ENCODE assay signal across 8 mouse cellular contexts in genomic region chr16:90629121-90629930, GRCm38 (mm10).
DNase-seq lines count a peak whose midpoint lies in the region; ATAC-seq and TF ChIP-seq lines count a peak whose summit lies in the region.

No protein-coding gene starts in this region.

- no peaks in the 10 kb centered on the region for H3K27me3 ChIP-seq in testis, adult 2 months (ENCODE audit: control insufficient read depth, insufficient read depth, low read length)
- no peaks in the 10 kb centered on the region for H3K27me3 ChIP-seq in hindbrain, embryonic 16.5 days (replicated peaks; ENCODE audit: control insufficient read depth, insufficient read depth, low read length)

- H3K9ac ChIP-seq in hindbrain, embryonic 16.5 days (ENCODE audit: low read depth, low read length): 0 out of 2 replicates have a peak overlapping the region, but pooled peaks have one; percentile 14

- H3K4me3 ChIP-seq in testis, adult 2 months (ENCODE audit: control insufficient read depth, low read depth, low read length): peak overlapping the region; percentile 49
- no peak overlapping the region for H3K4me3 ChIP-seq in hindbrain, embryonic 16.5 days (ENCODE audit: low read length)

- H3K4me1 ChIP-seq in testis, adult 2 months (ENCODE audit: control insufficient read depth, insufficient read depth, low read length): peaks cover 15% of the 10 kb centered on the region
- H3K4me1 ChIP-seq in hindbrain, embryonic 16.5 days (ENCODE audit: control insufficient read depth, insufficient read depth, low read depth, low read length): peaks cover 12% of the 10 kb centered on the region

- peak; percentile 69 for ATAC-seq in hindbrain, embryonic 16.5 days

- H3K36me3 ChIP-seq in testis, adult 2 months (ENCODE audit: control insufficient read depth, insufficient read depth, low read length): no peaks in the 10 kb centered on the region
- no peaks in the 10 kb centered on the region for H3K36me3 ChIP-seq in hindbrain, embryonic 16.5 days (ENCODE audit: control insufficient read depth, insufficient read depth, low read length)

- no peaks in the 10 kb centered on the region for H3K9me3 ChIP-seq in hindbrain, embryonic 16.5 days (ENCODE audit: control insufficient read depth, low read length)

- intact Hi-C loops in gastrocnemius, postnatal 14 days (cut with DNase I; ENCODE audit: low total_unique reads): no loop called here

- peak overlapping the region; percentile 18; the same call in 1 of the 2 replicates for H3K4me2 ChIP-seq in hindbrain, embryonic 16.5 days (ENCODE audit: low read length)

- 34% methylated on average over 19 of the region's 19 CpGs for WGBS in hindbrain, embryonic 16.5 days

- H3K27ac ChIP-seq in testis, adult 2 months (ENCODE audit: control insufficient read depth, insufficient read depth, low read depth, low read length): no peak overlapping the region
- H3K27ac ChIP-seq in hindbrain, embryonic 16.5 days (ENCODE audit: low read depth, low read length): peak overlapping the region; percentile 19; the same call in 1 of the 2 replicates

- TF ChIP-seq CTCF in testis, adult 2 months (IDR thresholded peaks at IDR 0.05; ENCODE audit: control insufficient read depth, insufficient read depth, insufficient replicate concordance, low read depth, low read length): no peak

- no peak for DNase-seq in testis, postnatal 10 days (ENCODE audit: low spot score)
- peak; percentile 58 for DNase-seq in gastrocnemius, postnatal 14 days
- peak; percentile 72 for DNase-seq in mesoderm, embryonic 11.5 days (ENCODE audit: low read depth, low spot score)
- no peak for DNase-seq in thymus, postnatal 4 days
- no peak for DNase-seq in cerebellum, adult 8-10 months
- no peak for DNase-seq in urinary bladder, postnatal 14 days (ENCODE audit: low spot score)

- TF ChIP-seq POLR2A in testis, adult 2 months (IDR thresholded peaks at IDR 0.05; ENCODE audit: control insufficient read depth, low read depth, low read length): no peak

Comparison
In these comparisons a context has a peak if more than half of its experiments do, and no peak if none do; other contexts are left out.
1. DNase-seq: peak in gastrocnemius, postnatal 14 days (single experiment) and mesoderm, embryonic 11.5 days (single experiment); none in testis, postnatal 10 days (single experiment), thymus, postnatal 4 days (single experiment), cerebellum, adult 8-10 months (single experiment) and urinary bladder, postnatal 14 days (single experiment).